Mouse (Mus musculus): Measurements from ENCODE around the gene Prom1.

DNA sequence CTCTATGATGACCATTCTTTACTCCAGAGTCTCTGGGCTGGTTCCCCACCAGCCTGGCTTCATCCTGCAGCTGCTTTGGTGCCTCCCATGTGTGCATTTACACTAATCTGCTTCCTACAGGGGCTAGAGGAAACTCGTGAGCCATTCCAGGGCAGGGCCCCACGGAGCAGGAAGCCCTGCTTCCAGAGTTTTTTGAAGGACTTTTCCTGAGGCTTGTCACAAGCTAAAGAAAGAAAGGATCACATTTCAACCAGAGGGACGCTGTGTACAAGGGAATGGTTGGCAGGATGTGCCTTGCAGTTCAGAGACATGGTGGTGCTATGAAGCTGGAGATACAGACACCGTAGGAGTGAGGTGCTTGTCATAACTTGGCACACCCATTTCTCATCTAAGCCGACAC lies 14.8 kb downstream of the Prom1 start:
- TF ChIP-seq CTCF (IDR thresholded peaks at IDR 0.05 in 2 of 3, conservative IDR thresholded peaks at IDR 0.05 in 1 of 3; ENCODE audit: control insufficient read depth in 1 of 3, insufficient read depth in 1 of 3, low read depth in 2 of 3, low read length in 3 of 3, poor library complexity in 1 of 3, severe bottlenecking in 1 of 3) (no peak), ZNF384 (IDR thresholded peaks at IDR 0.05; ENCODE audit: low read depth, low read length) (no peak), E2F4 (IDR thresholded peaks at IDR 0.05; ENCODE audit: borderline replicate concordance, low read depth, low read length) (no peak), POLR2A (IDR thresholded peaks at IDR 0.05; ENCODE audit: control insufficient read depth in 1 of 2, insufficient read depth in 1 of 2, low read depth in 1 of 2, low read length in 2 of 2, poor library complexity in 1 of 2) (no peak), EP300 (IDR thresholded peaks at IDR 0.05; ENCODE audit: low read depth in 1 of 2, low read length in 2 of 2) (no peak), TAL1 (IDR thresholded peaks at IDR 0.05; ENCODE audit: low read length) (no peak), TCF12 (IDR thresholded peaks at IDR 0.05; ENCODE audit: low read depth, low read length) (no peak), GATA1 (IDR thresholded peaks at IDR 0.05; ENCODE audit: low read depth, low read length) (no peak), TBP (IDR thresholded peaks at IDR 0.05; ENCODE audit: low read depth, low read length) (no peak), ZC3H11A (IDR thresholded peaks at IDR 0.05; ENCODE audit: low read depth, low read length) (no peak), RAD21 (IDR thresholded peaks at IDR 0.05; ENCODE audit: low read depth, low read length) (no peak), MEF2A (IDR thresholded peaks at IDR 0.05; ENCODE audit: extremely low read depth, insufficient replicate concordance, low read depth, low read length, poor library complexity, severe bottlenecking) (no peak)
